Mouse (Mus musculus) heart, embryonic 16.5 days (tissue): Measurements from ENCODE around the gene Gm21970. TPM values are rescaled to one million over a fixed set of nuclear protein-coding genes. Genes with fewer than 3 reads are reported as not detected.

Source experiments
- ATAC-seq: fragments of 200-750 bp; cut with Nextera tagmentation; replicated peaks from 2 replicates; pipeline ENCODE4 v1.8.0; 2017; ENCODE audit warnings: moderate number of reproducible peaks; ENCODE audit not compliant: insufficient read depth, low FRiP score; ENCODE audit errors: extremely low read depth
- H3K27ac ChIP-seq: fragments of 300-500 bp; sonication (generic); 2 replicates; pipeline ENCODE4 v1.5.1; 2014; ENCODE audit warnings: mild to moderate bottlenecking, low read length, control low read depth, moderate library complexity
- H3K27me3 ChIP-seq: fragments of 300-500 bp; sonication (generic); 2 replicates; pipeline ENCODE4 v1.6.1; 2014; ENCODE audit warnings: low read length, mixed read lengths; ENCODE audit not compliant: control insufficient read depth, insufficient read depth
- H3K36me3 ChIP-seq: fragments of 300-500 bp; sonication (generic); 2 replicates; pipeline ENCODE4 v1.6.1; 2014; ENCODE audit not compliant: control insufficient read depth, insufficient read depth
- H3K4me1 ChIP-seq: fragments of 300-500 bp; sonication (generic); 2 replicates; pipeline ENCODE4 v1.6.1; 2014; ENCODE audit warnings: low read length, mixed read lengths; ENCODE audit not compliant: control insufficient read depth, insufficient read depth
- H3K4me2 ChIP-seq: fragments of 300-500 bp; sonication (generic); 2 replicates; pipeline ENCODE4 v1.6.1; 2014; ENCODE audit warnings: low read depth, mild to moderate bottlenecking, control low read depth, low read length
- H3K4me3 ChIP-seq: fragments of 300-500 bp; sonication (generic); 2 replicates; pipeline ENCODE4 v1.5.1; 2014; ENCODE audit warnings: mild to moderate bottlenecking, control low read depth, low read length
- H3K9ac ChIP-seq: fragments of 300-500 bp; sonication (generic); 2 replicates; pipeline ENCODE4 v1.6.1; 2014; ENCODE audit warnings: low read length, control low read depth
- H3K9me3 ChIP-seq: fragments of 300-500 bp; sonication (generic); replicated peaks from 2 replicates; pipeline ENCODE4 v1.6.1; 2016; ENCODE audit warnings: low read length; ENCODE audit not compliant: control insufficient read depth
- WGBS: fragments of 180-500 bp; shearing (Covaris S2); extraction: QIAGEN DNeasy Blood & Tissue Kit; methylation state at CpG from one replicate; pipeline ENCODE4 v1.1.7; 2014; 5-methylcytosine and 5-hydroxymethylcytosine counted together
- polyA plus RNA-seq: library from polyadenylated mRNA; unstranded; fragments of >200 nt; fragmentation: Nextera tagmentation; extraction: Ambion mirVana; gene quantifications from 2 replicates; pipeline ENCODE4 v1.2.1, GENCODE M21; 2015

The Gm21970 gene
- polyA plus RNA-seq, 1 experiment from 2014 or later = not detected

GRCm38 (mm10) chr16:91378991-91379390 lies 12.5 kb upstream of the Gm21970 start:
- Histone ChIP-seq H3K4me2 (peak overlapping the region; percentile 44), H3K4me1 (peaks cover 21% of the 10 kb centered on the region), H3K9me3 (0 out of 2 replicates have a peak, but pooled peaks cover 2% of the 10 kb centered on the region), H3K27me3 (no peaks in the 10 kb centered on the region), H3K36me3 (peaks cover 8% of the 10 kb centered on the region), H3K4me3 (peak overlapping the region; percentile 9; the same call in 1 of the 2 replicates), H3K9ac (no peak overlapping the region), H3K27ac (peak overlapping the region; percentile 66)
- ATAC-seq = peak; percentile 53; the same call in 1 of the 2 replicates
- WGBS = 22% methylated on average over 9 of the region's 9 CpGs

GRCm38 (mm10) chr16:91379412-91379811 lies 12.1 kb upstream of the Gm21970 start:
- H3K36me3 ChIP-seq = peaks cover 12% of the 10 kb centered on the region
- H3K27me3 ChIP-seq = no peaks in the 10 kb centered on the region
- H3K9ac ChIP-seq = no peak overlapping the region
- no peak overlapping the region; the same call in 1 of the 2 replicates for H3K4me2 ChIP-seq
- no peak overlapping the region for H3K4me3 ChIP-seq
- WGBS = 22% methylated on average over 3 of the region's 3 CpGs
- no peak for ATAC-seq
- H3K27ac ChIP-seq = peak overlapping the region; percentile 66
- 0 out of 2 replicates have a peak, but pooled peaks cover 2% of the 10 kb centered on the region for H3K9me3 ChIP-seq
- H3K4me1 ChIP-seq = peaks cover 17% of the 10 kb centered on the region

GRCm38 (mm10) chr16:91380151-91380550 lies 11.4 kb upstream of the Gm21970 start:
- Histone ChIP-seq H3K36me3 (peaks cover 15% of the 10 kb centered on the region), H3K27ac (no peak overlapping the region), H3K4me2 (no peak overlapping the region), H3K27me3 (no peaks in the 10 kb centered on the region), H3K9me3 (0 out of 2 replicates have a peak, but pooled peaks cover 2% of the 10 kb centered on the region), H3K4me3 (no peak overlapping the region), H3K9ac (no peak overlapping the region), H3K4me1 (peaks cover 15% of the 10 kb centered on the region)
- WGBS = 44% methylated on average over 5 of the region's 5 CpGs
- ATAC-seq = no peak

GRCm38 (mm10) chr16:91381606-91382005 lies 9.9 kb upstream of the Gm21970 start:
- Histone ChIP-seq H3K4me1 (peaks cover 15% of the 10 kb centered on the region), H3K4me3 (no peak overlapping the region), H3K36me3 (peaks cover 16% of the 10 kb centered on the region), H3K9me3 (0 out of 2 replicates have a peak, but pooled peaks cover 2% of the 10 kb centered on the region), H3K9ac (no peak overlapping the region), H3K27me3 (no peaks in the 10 kb centered on the region), H3K27ac (no peak overlapping the region), H3K4me2 (no peak overlapping the region)
- WGBS = 75% methylated on average over 4 of the region's 4 CpGs
- ATAC-seq = no peak

- H3K4me1 ChIP-seq = peaks cover 15% of the 10 kb centered on the region
- no peak overlapping the region for H3K4me3 ChIP-seq
- 86% methylated on average over 9 of the region's 9 CpGs for WGBS
- no peak for ATAC-seq
- peaks cover 15% of the 10 kb centered on the region for H3K36me3 ChIP-seq
- no peak overlapping the region for H3K4me2 ChIP-seq
- no peaks in the 10 kb centered on the region for H3K27me3 ChIP-seq
- no peaks in the 10 kb centered on the region for H3K9me3 ChIP-seq
- H3K9ac ChIP-seq = no peak overlapping the region
- no peak overlapping the region for H3K27ac ChIP-seq
These were observed 9.2 kb upstream of the Gm21970 start for GRCm38 (mm10) chr16:91382261-91382790.

- H3K4me3 ChIP-seq = no peak overlapping the region
- H3K27ac ChIP-seq = no peak overlapping the region
- H3K9me3 ChIP-seq = no peaks in the 10 kb centered on the region
- ATAC-seq = no peak
- peaks cover 3% of the 10 kb centered on the region for H3K4me1 ChIP-seq
- H3K9ac ChIP-seq = no peak overlapping the region
- no peaks in the 10 kb centered on the region for H3K27me3 ChIP-seq
- peaks cover 26% of the 10 kb centered on the region for H3K36me3 ChIP-seq
- no peak overlapping the region for H3K4me2 ChIP-seq
- 77% methylated on average over 4 of the region's 4 CpGs for WGBS
These were observed 7.3 kb upstream of the Gm21970 start for GRCm38 (mm10) chr16:91384221-91384620.

- Histone ChIP-seq H3K4me2 (no peak overlapping the region), H3K36me3 (peaks cover 34% of the 10 kb centered on the region), H3K4me3 (no peak overlapping the region), H3K4me1 (no peaks in the 10 kb centered on the region), H3K9ac (no peak overlapping the region), H3K9me3 (0 out of 2 replicates have a peak, but pooled peaks cover 4% of the 10 kb centered on the region), H3K27ac (peak overlapping the region; percentile 8; the same call in 1 of the 2 replicates), H3K27me3 (no peaks in the 10 kb centered on the region)
- ATAC-seq = no peak; the same call in 1 of the 2 replicates
- WGBS = 51% methylated on average over 10 of the region's 10 CpGs
These were observed 5.9 kb upstream of the Gm21970 start for GRCm38 (mm10) chr16:91385621-91386020.

- ATAC-seq = no peak
- H3K36me3 ChIP-seq = peaks cover 34% of the 10 kb centered on the region
- no peaks in the 10 kb centered on the region for H3K4me1 ChIP-seq
- H3K27ac ChIP-seq = no peak overlapping the region
- H3K4me3 ChIP-seq = no peak overlapping the region
- 0 out of 2 replicates have a peak, but pooled peaks cover 4% of the 10 kb centered on the region for H3K9me3 ChIP-seq
- no peaks in the 10 kb centered on the region for H3K27me3 ChIP-seq
- WGBS = 90% methylated on average over 10 of the region's 10 CpGs
- H3K4me2 ChIP-seq = no peak overlapping the region
- no peak overlapping the region for H3K9ac ChIP-seq
These were observed 5.0 kb upstream of the Gm21970 start for GRCm38 (mm10) chr16:91386419-91387120.

GRCm38 (mm10) chr16:91387121-91387486 lies 4.4 kb upstream of the Gm21970 start:
- 80% methylated on average over 3 of the region's 3 CpGs for WGBS
- no peaks in the 10 kb centered on the region for H3K4me1 ChIP-seq
- H3K4me3 ChIP-seq = no peak overlapping the region
- 0 out of 2 replicates have a peak, but pooled peaks cover 4% of the 10 kb centered on the region for H3K9me3 ChIP-seq
- no peaks in the 10 kb centered on the region for H3K27me3 ChIP-seq
- H3K9ac ChIP-seq = no peak overlapping the region
- no peak for ATAC-seq
- H3K27ac ChIP-seq = no peak overlapping the region
- H3K36me3 ChIP-seq = peaks cover 34% of the 10 kb centered on the region
- H3K4me2 ChIP-seq = no peak overlapping the region
